Mouse (Mus musculus) heart, adult 2 months (tissue): ENCODE measurements at regions not wholly inside any gene's neighbourhood (a gene's known extent, or its start where the extent isn't known, plus 50 kb on each side); places are given as distances from the start of the nearest gene placed in this dataset.

Experiments
- CTCF ChIP-seq: fragments of 200-600 bp; IDR thresholded peaks from 2 replicates; pipeline ENCODE4 v1.8.1; 2022; ENCODE audit warnings: antibody characterized with exemption, mild to moderate bottlenecking, moderate library complexity
- POLR2A ChIP-seq: fragments of 200-500 bp; IDR thresholded peaks from 2 replicates; pipeline ENCODE4 v1.6.1; 2011; ENCODE audit warnings: mild to moderate bottlenecking, low read depth, low read length, control low read depth; ENCODE audit not compliant: insufficient read depth

GRCm38 (mm10) chr13:70003591-70003990, 201.4 kb downstream of the Med10 start:
- TF ChIP-seq CTCF (no peak), POLR2A (no peak)
